Mouse (Mus musculus) cerebellum, postnatal 25 days (tissue): ENCODE measurements around the gene Siglec1.

Experiments
- DNase-seq, 2 experiments: peaks; one replicate each; pipeline ENCODE4 v3.0.0; 2021; ENCODE audit warnings: mixed read lengths in 2 of 2

Siglec1 gene

DNA sequence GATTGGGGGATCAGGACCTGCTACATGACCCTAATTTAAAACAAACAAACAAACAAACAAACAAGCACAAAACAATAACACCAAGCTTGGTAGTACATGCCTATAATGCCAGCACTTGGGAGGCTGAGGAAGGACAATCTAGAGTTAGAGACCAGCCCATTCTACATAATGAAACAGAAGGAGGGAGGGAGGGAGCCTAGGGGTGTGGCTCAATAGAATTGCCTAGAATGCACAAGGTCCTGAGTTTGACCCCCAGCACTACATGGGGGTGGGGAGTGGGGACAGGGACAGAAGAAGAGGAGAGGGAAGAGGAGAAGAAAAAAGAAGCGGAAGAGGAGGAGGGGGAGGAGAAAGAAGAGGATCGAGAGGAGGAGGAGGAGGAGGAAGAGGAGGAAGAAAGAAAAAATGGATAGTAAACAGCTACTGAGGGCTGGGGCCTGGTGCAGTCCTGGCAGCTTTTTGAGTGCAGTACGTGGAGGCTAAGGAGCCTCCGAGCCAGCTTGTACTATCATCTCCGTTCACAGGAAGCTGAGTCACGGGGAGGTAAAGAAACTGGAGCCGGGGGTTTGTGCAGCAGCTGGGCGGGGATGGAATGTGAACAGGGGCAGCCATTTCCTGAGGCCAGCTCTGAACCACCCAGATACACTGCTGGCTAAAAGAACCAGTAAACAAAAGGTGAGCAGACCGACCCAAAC is 9.7 kb upstream of the Siglec1 start:
- DNase-seq = no peak

DNA sequence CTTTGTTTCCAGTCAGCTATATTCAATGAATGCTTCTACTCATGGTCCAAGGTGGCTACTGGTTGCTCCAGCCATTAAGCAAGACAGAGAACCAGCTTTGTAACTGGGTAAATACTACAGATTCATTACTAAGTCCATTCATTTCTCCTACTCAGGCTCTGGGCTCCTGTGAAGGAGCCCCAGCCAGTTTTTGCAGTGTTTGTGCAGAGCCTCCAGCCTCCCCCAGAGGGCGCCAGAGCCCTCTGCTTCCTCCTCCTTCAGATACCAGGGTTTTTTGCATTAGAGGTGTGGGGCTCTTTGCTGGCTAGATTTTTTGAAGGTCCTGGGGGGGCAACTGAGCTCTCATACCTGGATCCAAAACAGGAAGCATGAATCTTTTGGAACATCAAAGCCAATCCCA is 8.3 kb upstream of the Siglec1 start:
- DNase-seq = peak; percentile 81 to 83

DNA sequence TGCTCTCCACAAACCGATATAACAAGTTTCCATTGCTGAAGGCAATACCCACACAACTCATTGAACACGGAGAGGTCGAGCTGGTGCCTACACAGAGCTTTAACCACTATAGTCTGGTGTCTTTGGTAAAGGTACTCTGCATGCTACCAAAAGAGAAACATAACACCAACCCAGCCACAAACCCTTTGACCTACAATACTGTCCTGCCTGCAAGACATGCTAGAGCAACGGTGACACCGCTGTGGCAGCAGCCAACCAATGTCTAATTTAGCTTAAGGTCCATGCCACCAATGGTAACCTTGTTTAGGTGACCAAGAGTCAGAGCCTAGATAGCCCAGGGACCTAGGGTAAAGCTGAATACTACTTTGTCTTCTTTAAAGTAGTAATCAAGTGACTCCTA is 7.0 kb upstream of the Siglec1 start:
- DNase-seq = no peak

DNA sequence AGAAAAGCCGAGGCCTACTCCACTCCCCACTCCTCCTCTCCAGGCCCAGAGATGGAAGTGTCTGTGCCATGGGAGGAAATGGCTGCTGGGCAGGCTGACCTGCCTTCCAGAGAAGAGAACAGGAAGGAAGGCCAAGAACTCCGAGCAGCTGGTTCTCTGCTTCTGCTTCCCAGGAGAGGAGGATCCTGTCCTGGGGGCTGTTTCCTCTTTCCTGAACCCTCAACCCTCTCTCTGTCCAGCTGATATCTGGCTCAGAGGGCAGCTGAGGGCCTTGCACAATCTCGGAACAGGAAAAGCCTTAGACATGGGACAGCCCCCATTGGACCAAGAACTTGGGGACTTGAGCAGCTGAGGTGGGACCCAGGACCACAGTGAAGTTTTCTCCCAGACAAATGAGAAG is 4.3 kb upstream of the Siglec1 start:
- no peak for DNase-seq

DNA sequence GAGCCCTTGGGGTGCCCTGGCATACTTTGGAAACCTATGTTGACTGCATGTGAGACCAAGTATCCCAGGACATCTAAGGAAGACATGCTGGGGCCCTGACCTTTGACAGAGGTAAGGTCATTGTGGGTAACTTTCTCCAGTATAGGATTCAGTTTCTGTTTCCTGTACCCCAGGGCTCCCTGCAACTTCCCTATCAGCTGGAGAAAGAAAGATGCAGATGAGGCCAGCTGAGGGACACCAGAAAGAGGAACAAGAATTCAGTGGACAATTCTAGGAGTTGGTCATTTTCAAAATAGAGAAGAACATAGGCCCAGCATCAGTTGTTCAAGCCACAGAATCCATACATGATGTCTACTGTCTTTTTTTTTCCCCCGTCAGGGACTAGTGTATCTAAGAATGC is 3.1 kb upstream of the Siglec1 start:
- DNase-seq = no peak

DNA sequence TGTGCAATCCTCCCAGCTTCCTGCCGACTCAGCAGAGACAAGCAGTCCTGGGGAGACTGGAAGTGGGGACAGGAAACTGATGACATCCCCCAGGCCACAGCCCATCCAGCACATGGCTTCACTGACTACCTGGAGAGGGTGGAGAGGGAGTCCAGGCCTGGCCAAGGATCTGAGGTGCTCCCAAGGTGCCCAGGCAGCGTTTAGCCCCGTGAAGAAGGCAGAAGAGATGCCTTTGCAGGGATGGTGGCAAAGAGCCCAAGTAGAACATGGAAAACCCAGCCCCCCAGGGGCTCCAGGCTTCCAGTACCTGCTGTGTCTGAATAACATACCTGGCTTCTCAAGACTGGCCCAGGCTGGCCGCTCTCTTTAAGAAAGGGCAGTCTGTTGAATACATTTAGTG is 2.0 kb upstream of the Siglec1 start:
- DNase-seq = no peak

DNA sequence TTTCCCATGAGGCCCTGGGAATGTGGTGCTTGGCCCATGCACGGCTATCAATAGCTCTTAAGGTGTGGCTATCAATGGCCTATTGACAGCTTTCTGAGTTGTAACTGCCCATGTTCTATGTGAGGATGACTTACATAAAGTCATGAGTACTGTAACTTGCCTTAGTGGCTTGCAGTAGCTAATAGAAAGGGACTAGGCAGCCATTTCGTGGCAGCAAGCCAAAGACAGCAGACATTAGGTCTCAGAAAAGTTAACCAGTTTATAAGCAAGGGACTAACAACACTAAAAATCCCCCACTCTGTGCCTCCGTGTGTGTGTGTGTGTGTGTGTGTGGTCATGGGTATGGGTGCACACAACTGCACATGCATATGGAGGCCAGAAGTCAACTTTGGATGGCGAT is 2.4 kb downstream of the Siglec1 start:
- no peak for DNase-seq

DNA sequence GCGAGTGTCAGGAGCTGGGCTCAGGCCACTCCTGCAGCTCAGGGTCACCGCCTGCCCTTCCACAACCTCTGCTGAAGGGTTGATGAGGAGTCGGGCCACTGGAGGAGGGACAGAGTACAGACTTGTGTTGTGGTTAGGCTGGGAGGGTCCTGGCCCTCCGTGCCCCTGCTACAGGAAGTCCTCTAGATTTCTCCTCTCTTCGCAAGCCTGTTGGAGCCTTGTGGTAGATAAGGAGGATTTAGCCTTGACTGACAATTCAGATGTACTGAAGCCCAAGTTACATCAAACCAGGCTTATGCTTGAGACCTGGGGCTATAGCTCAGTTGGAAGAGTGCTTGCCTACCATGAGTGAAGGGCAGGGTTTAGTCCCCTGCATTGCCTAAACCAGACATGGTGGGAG is 6.1 kb downstream of the Siglec1 start:
- no peak for DNase-seq

DNA sequence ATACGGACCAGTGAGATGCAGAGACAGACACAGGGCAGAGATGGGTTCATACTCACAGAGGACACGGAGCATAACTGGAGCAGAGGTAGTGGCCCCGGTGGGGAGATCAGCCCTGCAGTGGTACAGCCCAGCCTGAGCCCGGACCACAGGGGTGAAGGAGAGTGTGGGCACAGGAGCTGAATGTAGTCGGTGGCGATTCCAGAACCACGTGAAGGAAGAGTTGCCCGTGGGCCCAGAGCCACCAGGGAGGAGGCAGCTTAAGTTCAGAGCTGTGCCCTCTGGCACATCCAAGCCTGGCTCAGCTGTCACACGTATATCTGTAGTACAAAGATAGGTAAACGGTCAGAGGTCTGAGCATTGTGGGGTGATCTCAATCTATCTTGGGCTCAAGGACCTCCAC is 14.0 kb downstream of the Siglec1 start:
- no peak for DNase-seq

DNA sequence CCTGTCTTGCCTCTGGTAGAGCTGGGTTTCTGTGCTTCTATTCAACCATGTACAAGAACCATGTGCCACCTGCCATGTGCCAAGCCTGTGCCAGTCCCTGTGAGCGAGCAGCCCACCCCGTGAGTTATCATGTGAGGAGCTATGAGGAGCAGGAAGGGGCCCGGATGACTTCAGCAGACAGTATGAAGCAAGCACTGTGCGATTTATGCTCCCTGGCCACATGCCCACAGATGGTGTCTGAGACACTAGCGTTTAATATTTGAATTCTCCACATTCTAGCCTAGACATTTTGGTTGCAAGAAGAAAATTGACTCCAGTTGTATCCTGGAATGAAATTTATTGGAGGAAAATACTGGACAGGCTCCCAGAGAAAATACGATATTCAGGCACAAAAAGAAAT is 19.1 kb downstream of the Siglec1 start:
- no peak for DNase-seq

DNA sequence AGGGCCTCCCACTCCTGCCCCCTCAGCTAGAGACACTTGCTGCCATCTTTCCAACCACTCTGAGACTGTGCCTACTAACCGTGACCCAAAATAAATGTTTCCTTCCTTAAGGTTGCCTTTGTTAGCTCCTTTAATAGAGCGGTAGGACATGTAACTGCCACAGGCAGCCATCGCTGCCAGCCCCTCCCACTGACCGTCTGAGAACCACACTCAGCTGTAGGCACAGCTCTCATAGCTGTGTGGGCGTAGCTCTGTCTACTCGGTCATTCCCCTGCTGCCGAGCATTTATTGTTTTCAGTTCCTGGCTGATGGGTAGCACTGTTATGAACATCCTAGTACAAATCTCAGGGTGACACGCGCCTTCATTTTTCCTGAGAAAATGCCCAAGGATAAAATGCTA is 20.2 kb downstream of the Siglec1 start:
- DNase-seq = no peak

DNA sequence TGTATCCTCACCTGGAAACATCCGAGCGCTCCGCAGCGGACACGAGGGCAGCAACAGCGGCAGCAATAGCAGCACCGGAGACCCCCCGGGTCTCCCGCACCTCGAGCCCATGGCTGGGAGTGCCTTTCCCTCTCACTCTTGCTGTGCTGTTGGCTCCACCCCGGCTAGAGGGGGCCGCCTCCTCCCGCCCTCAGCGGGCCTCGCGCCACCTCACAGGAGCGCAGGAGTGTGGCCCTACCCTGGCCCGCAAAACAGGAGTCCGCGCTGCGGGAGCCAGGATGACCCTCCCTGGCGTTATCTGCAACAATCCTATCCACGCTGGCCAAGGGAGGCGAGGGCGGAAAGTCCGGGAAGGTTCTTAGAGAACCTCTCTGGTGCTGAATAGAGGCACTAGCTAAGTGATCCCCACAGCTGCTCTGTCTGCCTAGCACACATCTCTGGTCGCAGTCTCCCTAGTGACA is 23.1 kb downstream of the Siglec1 start, which contains the start of gene Adam33:
Gene Adam33 (minus strand): TSS at position 411 of the 461 bp plus-strand sequence.
- no peak for DNase-seq

DNA sequence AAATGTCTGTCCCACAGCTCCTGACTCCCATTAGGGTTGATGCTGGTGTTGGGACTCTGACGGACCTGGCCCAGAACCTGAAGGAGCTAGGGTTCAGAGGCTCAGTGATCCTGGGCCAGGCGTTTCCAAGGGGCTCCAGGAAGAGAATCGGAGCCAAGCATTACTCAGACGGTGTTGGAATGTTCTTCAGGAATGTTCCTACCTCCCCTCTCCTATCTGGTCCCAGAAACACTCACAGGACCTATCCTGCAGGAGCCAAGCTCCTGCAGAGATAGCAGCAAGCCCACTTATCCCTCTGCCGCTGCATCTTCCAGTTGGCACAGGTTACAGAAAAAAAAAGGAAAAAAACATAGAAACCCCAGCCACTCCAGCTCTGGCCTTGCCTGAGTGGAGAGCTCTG is 25.0 kb downstream of the Siglec1 start:
- DNase-seq = no peak

DNA sequence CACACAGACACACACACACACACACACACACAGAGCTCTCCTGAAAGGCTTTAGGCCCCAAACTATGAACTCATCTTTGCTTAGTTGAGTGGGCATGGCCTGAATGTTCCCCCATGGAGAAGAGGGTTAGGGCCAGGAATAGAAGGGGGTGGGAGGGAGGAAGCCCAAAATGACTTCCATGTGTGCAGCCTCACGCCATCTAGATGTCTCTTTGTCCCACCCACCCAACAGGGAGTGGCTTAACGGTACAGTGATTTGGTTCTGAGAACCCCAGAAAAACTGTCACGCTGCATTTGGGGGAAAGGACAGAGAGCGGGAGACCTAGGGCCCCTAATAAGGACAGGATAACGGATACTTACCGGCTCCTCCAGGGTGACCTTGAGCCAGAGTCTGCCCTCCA is 25.8 kb downstream of the Siglec1 start:
- DNase-seq = no peak

DNA sequence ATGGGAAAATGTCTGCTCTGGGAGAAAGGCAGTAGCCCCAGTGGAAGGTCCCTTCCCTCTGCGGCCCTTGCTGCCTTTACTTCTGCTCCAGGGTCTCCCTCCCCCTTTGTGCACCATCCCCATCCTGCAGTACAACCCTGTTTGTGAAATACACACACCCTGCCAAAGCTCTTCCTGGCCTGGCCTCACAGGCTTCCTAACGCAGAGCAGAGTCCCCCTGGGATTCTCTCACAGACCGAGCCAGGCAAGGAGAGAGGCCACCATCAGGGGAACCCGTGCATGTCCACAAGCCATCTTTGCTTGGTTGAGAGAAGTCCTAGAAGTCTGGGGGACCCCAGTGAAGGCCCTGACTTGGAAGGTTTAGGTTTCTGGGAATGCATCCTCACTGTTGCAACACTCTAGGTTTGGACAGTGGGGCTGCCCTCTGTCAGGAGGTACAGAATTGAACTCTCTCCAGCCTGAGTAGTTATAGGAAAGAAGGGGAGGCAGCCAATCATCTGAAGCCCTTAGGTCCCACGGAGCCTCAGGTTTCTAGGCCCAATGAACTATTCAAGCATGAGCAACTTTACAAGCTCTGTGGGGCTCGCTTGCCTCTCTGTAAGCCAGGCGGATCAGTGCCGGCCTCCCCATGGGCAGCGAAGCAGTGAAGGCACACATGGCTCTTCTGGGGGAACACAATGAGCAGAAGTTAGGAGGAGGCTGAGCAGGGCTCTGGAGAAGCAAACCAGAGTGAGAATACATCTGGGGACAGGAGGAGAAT is 26.6 kb downstream of the Siglec1 start:
- no peak for DNase-seq

DNA sequence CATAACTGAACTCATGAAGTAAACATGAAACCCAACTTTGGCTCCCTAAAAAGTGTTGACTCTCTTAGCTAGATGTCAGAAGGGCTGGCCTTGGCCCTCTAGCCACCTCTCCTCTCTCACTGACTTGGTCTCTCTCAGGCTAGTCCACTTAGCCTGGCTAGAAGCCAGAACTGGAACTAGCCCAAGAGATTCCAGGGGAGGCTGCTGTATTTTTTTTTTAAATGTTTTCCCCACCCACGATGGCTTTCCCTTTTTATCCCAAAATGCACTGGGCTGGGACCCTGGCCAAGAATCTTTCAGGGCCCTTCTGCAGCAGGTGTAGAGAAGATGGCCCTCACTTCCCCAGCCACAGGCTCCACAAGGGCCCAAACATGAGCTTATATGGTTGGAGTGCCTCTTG is 27.2 kb downstream of the Siglec1 start:
- DNase-seq = no peak

DNA sequence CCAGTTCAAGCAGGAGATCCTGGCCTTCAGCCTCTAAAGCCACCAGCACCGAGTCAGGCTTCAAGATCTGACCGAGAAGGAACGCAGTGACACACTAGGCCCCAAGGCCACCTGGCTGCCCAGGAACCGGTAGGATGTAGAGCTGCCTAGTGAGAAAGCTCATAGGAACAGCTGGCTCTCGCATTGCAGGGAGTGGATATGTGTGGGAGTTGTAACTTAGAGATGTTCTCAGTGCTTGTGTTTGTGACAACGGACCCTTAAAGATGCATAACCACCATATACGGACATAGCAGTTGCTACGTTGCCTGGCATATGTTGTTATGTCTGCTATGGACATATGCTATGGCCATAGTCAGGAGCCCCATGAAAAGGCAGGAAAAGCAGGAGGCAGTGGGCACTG is 27.9 kb downstream of the Siglec1 start:
- DNase-seq = no peak

DNA sequence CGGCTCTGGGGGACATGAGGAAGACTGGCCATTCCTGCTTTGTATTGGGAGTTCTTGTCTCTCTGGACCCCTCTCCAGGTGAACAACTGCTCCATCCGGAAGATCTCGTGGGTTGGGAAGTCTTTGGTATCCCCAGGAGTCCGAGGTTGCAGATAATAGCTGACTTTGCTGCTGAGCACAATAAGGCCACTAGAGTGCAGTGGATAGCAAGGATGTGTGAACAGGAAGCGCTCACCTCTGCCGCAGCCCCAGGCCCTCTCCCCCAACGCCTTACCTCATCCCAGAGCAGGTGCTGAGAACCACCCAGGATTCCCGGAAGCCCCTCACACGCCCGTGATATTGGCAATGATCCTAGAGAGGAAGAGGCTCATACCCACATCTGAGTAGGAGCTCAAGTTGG is 30.4 kb downstream of the Siglec1 start:
- DNase-seq = no peak

DNA sequence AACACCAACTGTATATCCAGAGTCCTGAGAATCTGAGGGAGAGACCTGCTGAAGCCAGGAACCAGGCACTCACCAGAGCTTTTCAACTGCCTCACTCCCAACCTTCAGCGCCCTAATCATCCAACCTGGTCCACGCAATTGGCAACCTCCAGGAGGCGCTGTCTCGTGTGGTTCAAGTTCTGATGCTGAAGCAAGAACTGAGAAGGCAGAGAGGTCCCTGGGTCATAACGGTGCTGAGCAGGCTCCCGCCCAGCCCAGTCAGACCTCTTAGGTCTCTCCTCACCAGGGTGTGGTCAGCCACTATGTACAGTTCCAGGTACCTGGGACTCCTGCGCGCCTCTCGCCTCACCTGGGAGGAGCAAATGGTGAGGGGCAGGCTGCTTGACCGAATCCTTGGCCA is 30.9 kb downstream of the Siglec1 start:
- DNase-seq = peak in 1 of 2 experiments; percentile 44

DNA sequence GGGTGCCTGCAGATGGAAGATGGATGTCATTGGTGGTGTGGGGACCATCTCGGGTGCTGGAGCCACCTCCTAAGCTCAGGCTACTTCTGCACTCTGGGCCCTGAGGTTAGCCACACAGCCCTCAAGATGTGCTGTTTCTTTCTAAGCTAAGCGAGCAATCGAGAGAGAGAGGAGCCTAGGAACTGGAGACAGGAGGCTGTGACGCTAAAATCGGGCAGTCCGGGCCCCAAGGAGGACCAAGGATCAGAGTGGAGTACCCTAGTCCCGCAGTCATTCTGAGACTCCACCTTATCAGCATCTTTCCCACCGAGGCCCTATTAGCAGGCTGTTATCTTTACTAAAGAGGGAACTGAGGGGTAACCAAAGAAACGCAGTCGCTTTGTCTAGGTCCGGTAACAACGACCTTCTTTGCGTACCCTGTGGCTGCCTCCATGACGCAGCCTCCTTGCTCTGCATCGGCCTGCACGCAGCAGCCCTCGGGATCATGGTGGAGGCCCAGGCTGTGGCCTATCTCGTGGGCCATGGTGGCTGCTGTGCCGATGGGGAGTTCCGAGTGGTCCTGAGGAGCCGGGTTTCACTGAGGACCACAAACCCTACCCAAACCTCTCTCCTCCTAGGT is 31.8 kb downstream of the Siglec1 start:
- no peak for DNase-seq

DNA sequence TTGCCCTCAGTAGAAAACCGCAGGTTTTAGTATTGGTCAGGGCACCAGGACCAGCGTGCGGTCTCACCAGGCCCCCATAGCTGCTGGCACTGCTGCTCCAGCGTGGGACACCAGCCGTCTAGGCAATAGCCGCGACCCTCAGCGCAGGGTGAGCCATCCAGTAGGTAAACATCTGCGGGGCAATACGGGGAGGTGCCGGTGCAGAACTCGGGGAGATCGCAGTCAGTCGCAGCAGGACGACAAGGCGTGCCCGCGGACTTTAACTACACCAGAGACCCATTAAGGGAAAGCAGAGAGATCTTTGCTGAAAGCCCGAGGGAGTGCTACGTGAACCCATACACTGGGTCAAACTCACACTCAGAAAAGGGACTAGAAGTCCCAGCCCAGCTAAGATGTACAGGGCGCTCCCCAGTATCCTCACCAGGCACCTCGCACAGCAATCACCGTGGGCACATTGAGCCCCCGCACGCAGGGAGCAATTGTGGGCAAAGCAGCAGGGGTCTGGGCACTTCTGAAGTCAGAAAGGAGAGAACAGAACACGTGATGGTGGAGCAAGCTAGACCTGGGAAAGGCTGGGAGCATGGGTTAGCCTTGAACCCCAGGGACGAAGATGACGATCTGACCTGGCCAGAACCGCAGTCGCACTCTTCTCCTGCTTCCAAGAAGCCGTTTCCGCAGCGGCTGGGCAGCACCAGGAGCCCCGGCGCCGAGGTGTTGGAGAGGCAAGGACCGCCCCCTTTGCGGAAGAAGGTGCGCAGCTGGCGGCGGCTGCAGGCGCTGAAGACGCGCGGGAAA is 32.5 kb downstream of the Siglec1 start:
- DNase-seq = no peak

DNA sequence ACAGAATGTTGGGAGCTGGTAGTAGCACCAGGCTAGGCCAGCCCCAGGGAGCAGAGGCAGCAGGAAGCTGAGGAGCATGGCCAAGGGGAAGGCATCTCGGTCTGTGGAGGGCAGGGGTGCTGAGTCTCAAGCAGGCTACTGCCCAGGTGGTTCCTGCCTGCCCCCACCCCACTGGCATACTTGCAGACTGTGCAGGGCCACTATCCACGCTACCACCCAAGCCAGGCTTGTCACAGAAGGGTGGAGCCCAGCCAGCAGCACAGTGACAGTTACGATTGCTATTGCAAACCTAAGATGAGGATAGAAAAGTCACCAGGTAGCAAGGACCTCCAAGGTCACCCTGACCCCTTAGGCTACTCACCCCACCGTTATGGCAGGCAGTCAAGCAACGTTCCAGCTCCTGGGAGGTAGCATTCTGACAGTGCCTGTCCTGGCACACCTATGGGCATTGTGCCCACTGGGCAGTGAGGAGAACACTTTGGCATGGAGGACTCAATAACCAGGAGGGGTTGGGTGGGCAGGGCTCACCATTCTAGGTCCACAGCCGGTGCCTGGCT is 33.6 kb downstream of the Siglec1 start:
- no peak for DNase-seq

DNA sequence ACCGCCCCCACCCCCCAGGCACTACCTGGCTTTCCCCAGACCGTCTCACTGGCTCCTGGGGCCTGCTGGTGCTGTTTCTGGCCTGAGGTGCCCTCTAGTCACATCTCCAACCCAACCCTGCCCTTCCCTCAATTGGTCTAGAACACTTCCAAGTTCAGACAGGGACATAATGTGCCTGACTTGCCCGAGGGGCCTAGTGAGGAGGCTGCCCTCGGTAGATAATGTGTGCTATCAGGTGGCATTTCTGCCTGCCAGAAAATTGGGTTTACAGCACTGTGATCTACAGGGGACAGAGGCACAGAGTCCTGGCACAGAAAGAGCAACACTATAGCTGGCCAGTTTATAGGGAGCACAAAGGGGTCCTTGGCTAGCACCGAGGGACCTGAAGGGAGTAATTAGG is 34.5 kb downstream of the Siglec1 start:
- DNase-seq = no peak
